Mouse (Mus musculus) CH12.LX (cell line): ENCODE measurements around the gene Dyx1c1. TPM values are rescaled to one million over a fixed set of nuclear protein-coding genes. Genes with fewer than 3 reads are reported as not detected.

Experiments used
- DNase-seq: peaks from one replicate; pipeline ENCODE4 v3.0.0-alpha.2; 2013; ENCODE audit errors: extremely low read depth
- H3K27ac ChIP-seq: 2 replicates; pipeline ENCODE4 v1.5.1; 2012; ENCODE audit warnings: low read depth, mild to moderate bottlenecking, control low read depth, moderate library complexity; ENCODE audit not compliant: insufficient read depth
- H3K27me3 ChIP-seq: replicated peaks from 2 replicates; pipeline ENCODE3; 2012; ENCODE audit warnings: inconsistent platforms
- H3K36me3 ChIP-seq, 2 experiments: replicated peaks in 1 of 2; 2 replicates each; pipeline versions ENCODE3 to v1.6.1; 2012; ENCODE audit warnings: inconsistent platforms in 1 of 2, low read length in 1 of 2, mild to moderate bottlenecking in 1 of 2, mixed read lengths in 1 of 2, moderate library complexity in 1 of 2; ENCODE audit not compliant: control insufficient read depth in 1 of 2, insufficient read depth in 1 of 2
- H3K4me1 ChIP-seq, 2 experiments: 2 replicates each; pipeline ENCODE4 v1.6.1; 2012; ENCODE audit warnings: inconsistent platforms in 1 of 2, moderate library complexity in 1 of 2; ENCODE audit not compliant: insufficient read depth in 2 of 2, control insufficient read depth in 1 of 2
- H3K4me2 ChIP-seq: 2 replicates; pipeline ENCODE4 v1.6.1; 2012; ENCODE audit warnings: low read depth, mild to moderate bottlenecking, control low read depth; ENCODE audit not compliant: poor library complexity, insufficient read depth, severe bottlenecking
- H3K4me3 ChIP-seq, 3 experiments: fragments of 150-350 bp in 1 of 3; sonication (generic) in 1 of 3; replicated peaks in 1 of 3; 2 replicates each; pipeline versions ENCODE3 to v1.5.1; 2011 to 2012; ENCODE audit warnings: low read depth in 2 of 3, low read length in 2 of 3, mild to moderate bottlenecking in 2 of 3, moderate library complexity in 2 of 3, control low read depth in 1 of 3, improper control_type of control experiment in 1 of 3, inconsistent platforms in 1 of 3, mixed read lengths in 1 of 3; ENCODE audit not compliant: poor library complexity in 1 of 3
- H3K79me2 ChIP-seq: replicated peaks from 2 replicates; pipeline ENCODE4 v1.6.1; 2012; ENCODE audit warnings: mild to moderate bottlenecking, moderate library complexity; ENCODE audit not compliant: control insufficient read depth, poor library complexity, insufficient read depth, severe bottlenecking; ENCODE audit errors: extremely low read depth
- H3K9ac ChIP-seq: 2 replicates; pipeline ENCODE4 v1.6.1; 2012; ENCODE audit warnings: low read depth, mild to moderate bottlenecking, control low read depth, moderate library complexity; ENCODE audit not compliant: insufficient read depth
- H3K9me3 ChIP-seq: replicated peaks from 2 replicates; pipeline ENCODE3; 2012; ENCODE audit warnings: low read length, inconsistent platforms, mixed read lengths
- BHLHE40 ChIP-seq: IDR thresholded peaks from 2 replicates; pipeline ENCODE4 v1.6.1; 2011; ENCODE audit warnings: mild to moderate bottlenecking, low read depth, low read length, improper control_type of control experiment
- CHD1 ChIP-seq: IDR thresholded peaks from 2 replicates; pipeline ENCODE4 v1.6.1; 2012; ENCODE audit warnings: low read depth, low read length, improper control_type of control experiment, inconsistent platforms
- CHD2 ChIP-seq: IDR thresholded peaks from 2 replicates; pipeline ENCODE4 v1.6.1; 2011; ENCODE audit warnings: low read length, improper control_type of control experiment
- GABPA ChIP-seq: IDR thresholded peaks from 2 replicates; pipeline ENCODE4 v1.6.1; 2012; ENCODE audit warnings: low read depth, low read length, improper control_type of control experiment, inconsistent platforms; ENCODE audit not compliant: insufficient replicate concordance
- IRF4 ChIP-seq: IDR thresholded peaks from 2 replicates; pipeline ENCODE4 v1.6.1; 2014; ENCODE audit warnings: low read depth, mild to moderate bottlenecking, inconsistent platforms, low read length, improper control_type of control experiment
- JUN ChIP-seq: IDR thresholded peaks from 2 replicates; pipeline ENCODE4 v1.6.1; 2011; ENCODE audit warnings: low read depth, mild to moderate bottlenecking, low read length, improper control_type of control experiment, moderate library complexity; ENCODE audit not compliant: insufficient read depth
- MAFK ChIP-seq: IDR thresholded peaks from 2 replicates; pipeline ENCODE4 v1.6.1; 2011; ENCODE audit warnings: low read length, improper control_type of control experiment; ENCODE audit not compliant: insufficient replicate concordance
- MAZ ChIP-seq: IDR thresholded peaks from 2 replicates; pipeline ENCODE4 v1.6.1; 2012; ENCODE audit warnings: low read depth, mild to moderate bottlenecking, inconsistent platforms, low read length, improper control_type of control experiment, moderate library complexity
- MXI1 ChIP-seq: IDR thresholded peaks from 2 replicates; pipeline ENCODE4 v1.6.1; 2011; ENCODE audit warnings: mild to moderate bottlenecking, low read depth, low read length, improper control_type of control experiment
- POLR2AphosphoS2 ChIP-seq: IDR thresholded peaks from 2 replicates; pipeline ENCODE4 v1.6.1; 2011; ENCODE audit warnings: low read depth, low read length, improper control_type of control experiment
- RAD21 ChIP-seq: IDR thresholded peaks from 2 replicates; pipeline ENCODE4 v1.6.1; 2011; ENCODE audit warnings: low read depth, mild to moderate bottlenecking, low read length, improper control_type of control experiment, moderate library complexity
- SMC3 ChIP-seq: IDR thresholded peaks from 2 replicates; pipeline ENCODE4 v1.6.1; 2011; ENCODE audit warnings: low read depth, low read length, improper control_type of control experiment
- USF1 ChIP-seq: IDR thresholded peaks from 2 replicates; pipeline ENCODE4 v1.6.1; 2014; ENCODE audit warnings: low read depth, mild to moderate bottlenecking, inconsistent platforms, low read length, improper control_type of control experiment
- ZMIZ1 ChIP-seq: IDR thresholded peaks from 2 replicates; pipeline ENCODE4 v1.6.1; 2012; ENCODE audit warnings: low read depth, mild to moderate bottlenecking, inconsistent platforms, low read length, improper control_type of control experiment
- ZNF384 ChIP-seq: IDR thresholded peaks from 2 replicates; pipeline ENCODE4 v1.6.1; 2012; ENCODE audit warnings: low read depth, low read length, improper control_type of control experiment, inconsistent platforms
- dilution Hi-C: fragments of 300-500 bp; cut with MboI; formaldehyde crosslinking; loops from 2 replicates; pipeline ENCODE4 v1.14.3; 2020; ENCODE audit warnings: low sequenced_read_pairs; ENCODE audit not compliant: extremely low pct_unique_long_range_greater_than_20kb, extremely low pct_ligation_motif_present
- in situ Hi-C: fragments of 300-500 bp; cut with MboI; formaldehyde crosslinking; loops from 3 replicates; pipeline ENCODE4 v1.14.3; 2019; ENCODE audit warnings: low sequenced_read_pairs, low pct_ligation_motif_present, low pct_unique_long_range_greater_than_20kb, mixed read lengths
- polyA plus RNA-seq: library from polyadenylated mRNA; unstranded; fragments of >175 nt; gene quantifications from 2 replicates; pipeline ENCODE4 v1.2.1, GENCODE M21; 2012; ENCODE audit warnings: low read depth; ENCODE audit not compliant: insufficient read length
- total RNA-seq, 2 experiments: library from RNA; depleted of rRNA; stranded (reverse); fragments of 300-350 nt in 1 of 2; fragments of >200 nt in 1 of 2; gene quantifications; 2 replicates each; pipeline ENCODE4 v1.2.3; 2012 to 2014

The Dyx1c1 gene
- total and polyA plus RNA-seq, 3 experiments, result 3.4 to 6.8 (median 6.1) TPM

DNA sequence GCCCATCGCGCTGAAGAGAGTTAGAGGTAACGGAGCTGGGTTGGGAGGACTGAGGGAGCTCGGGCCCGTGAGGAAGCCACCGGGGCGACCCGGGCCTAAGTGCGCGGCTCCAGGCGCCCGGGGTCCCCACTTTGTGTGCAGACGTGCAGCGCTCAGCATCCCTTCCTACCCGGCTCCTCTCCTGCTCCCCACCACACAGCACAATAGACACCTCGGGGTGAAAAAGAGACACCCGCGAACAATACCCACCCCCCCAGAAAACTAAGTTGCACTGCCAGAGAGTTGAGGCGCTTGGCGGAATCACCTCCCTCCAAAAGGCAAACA lies 32.7 kb upstream of the Dyx1c1 start:
- H3K9me3 ChIP-seq, result peaks cover 22% of the 10 kb centered on the region
- DNase-seq, result no peak
- in situ Hi-C loops, result no loop called here
- no peaks in the 10 kb centered on the region for H3K4me1 ChIP-seq
- no peak overlapping the region for H3K4me2 ChIP-seq
- dilution Hi-C loops, result no loop called here
- no peaks in the 10 kb centered on the region for H3K36me3 ChIP-seq
- H3K27ac ChIP-seq, result no peak overlapping the region
- H3K9ac ChIP-seq, result no peak overlapping the region
- TF ChIP-seq CHD2, result no peak
- no peak for TF ChIP-seq MAFK
- no peak for TF ChIP-seq USF1
- TF ChIP-seq MAZ, result no peak
- peaks cover 9% of the 10 kb centered on the region for H3K27me3 ChIP-seq
- H3K79me2 ChIP-seq, result no peaks in the 10 kb centered on the region
- no peak overlapping the region for H3K4me3 ChIP-seq

DNA sequence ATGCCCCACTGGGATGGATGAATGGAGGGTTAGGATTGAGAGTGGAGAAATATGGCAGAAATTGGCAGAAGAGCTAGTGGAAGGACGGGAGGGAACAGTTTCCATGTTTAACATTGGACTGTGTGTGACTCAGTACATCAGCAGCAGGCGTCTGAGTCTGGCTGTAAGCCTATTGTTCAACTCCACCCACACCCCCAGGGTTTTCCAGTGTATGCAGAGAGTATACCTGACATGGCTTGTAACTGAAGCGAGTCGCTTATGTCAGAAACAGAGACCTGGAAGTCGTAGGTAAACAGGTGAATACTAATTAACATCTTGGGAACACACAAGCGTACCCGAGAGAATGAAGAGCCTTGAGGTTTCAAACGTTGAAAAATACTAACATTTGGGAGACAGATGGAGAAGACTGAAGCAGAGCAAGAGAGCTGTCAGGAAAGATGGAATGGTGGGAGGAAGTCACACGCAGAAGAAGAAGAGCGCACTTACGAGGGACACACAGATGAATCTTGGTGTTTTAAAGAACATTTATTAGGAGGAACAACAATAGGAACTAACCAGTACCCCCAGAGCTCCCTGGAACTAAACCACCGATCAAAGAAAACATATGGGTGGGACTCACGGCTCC lies 27.3 kb upstream of the Dyx1c1 start:
- Histone ChIP-seq H3K4me3 (no peak overlapping the region), H3K4me1 (no peaks in the 10 kb centered on the region), H3K9me3 (no peaks in the 10 kb centered on the region), H3K27me3 (peaks cover 9% of the 10 kb centered on the region), H3K36me3 (no peaks in the 10 kb centered on the region)
- dilution Hi-C loops, result no loop called here
- DNase-seq, result no peak
- no peak for TF ChIP-seq IRF4
- TF ChIP-seq RAD21, result no peak
- no peak for TF ChIP-seq BHLHE40
- no peak for TF ChIP-seq ZMIZ1
- no peak for TF ChIP-seq GABPA
- TF ChIP-seq USF1, result no peak
- no peak for TF ChIP-seq MXI1
- TF ChIP-seq ZNF384, result no peak
- TF ChIP-seq SMC3, result no peak
- no peak for TF ChIP-seq POLR2AphosphoS2
- no peak for TF ChIP-seq JUN
- TF ChIP-seq CHD1, result no peak
- TF ChIP-seq, all 38 proteins: peak for 0
- Histone ChIP-seq H3K9ac (no peak overlapping the region), H3K4me2 (no peak overlapping the region), H3K79me2 (no peaks in the 10 kb centered on the region), H3K27ac (no peak overlapping the region)
- in situ Hi-C loops, result no loop called here
